Mouse (Mus musculus) kidney, embryonic 14.5 days (tissue): ENCODE measurements around the gene Sez6l. TPM values are rescaled to one million over a fixed set of nuclear protein-coding genes. Genes with fewer than 3 reads are reported as not detected.

Source experiments
- ATAC-seq: fragments of 200-750 bp; cut with Nextera tagmentation; 2 replicates; pipeline ENCODE4 v1.8.0; 2017; ENCODE audit warnings: moderate number of reproducible peaks, mild to moderate bottlenecking, moderate TSS enrichment, moderate library complexity; ENCODE audit not compliant: low FRiP score, low TSS enrichment
- H3K27ac ChIP-seq: fragments of 300-500 bp; sonication (generic); 2 replicates; pipeline ENCODE4 v1.5.1; 2014; ENCODE audit warnings: low read depth, mild to moderate bottlenecking, low read length, moderate library complexity, mixed read lengths
- H3K27me3 ChIP-seq: fragments of 300-500 bp; sonication (generic); 2 replicates; pipeline ENCODE4 v1.6.1; 2014; ENCODE audit warnings: mild to moderate bottlenecking, low read length; ENCODE audit not compliant: control insufficient read depth, insufficient read depth
- H3K36me3 ChIP-seq: fragments of 300-500 bp; sonication (generic); 2 replicates; pipeline ENCODE4 v1.6.1; 2014; ENCODE audit warnings: low read length, mixed read lengths; ENCODE audit not compliant: control insufficient read depth, insufficient read depth
- H3K4me1 ChIP-seq: fragments of 300-500 bp; sonication (generic); 2 replicates; pipeline ENCODE4 v1.6.1; 2014; ENCODE audit warnings: low read length, mixed read lengths; ENCODE audit not compliant: control insufficient read depth, insufficient read depth
- H3K4me2 ChIP-seq: fragments of 300-500 bp; sonication (generic); replicated peaks from 2 replicates; pipeline ENCODE4 v1.6.1; 2014; ENCODE audit warnings: low read depth, mild to moderate bottlenecking, low read length
- H3K4me3 ChIP-seq: fragments of 300-500 bp; sonication (generic); 2 replicates; pipeline ENCODE4 v1.5.1; 2014; ENCODE audit warnings: mild to moderate bottlenecking, low read length
- H3K9ac ChIP-seq: fragments of 300-500 bp; sonication (generic); 2 replicates; pipeline ENCODE4 v1.6.1; 2014; ENCODE audit warnings: low read depth, mild to moderate bottlenecking, low read length, moderate library complexity
- H3K9me3 ChIP-seq: fragments of 300-500 bp; sonication (generic); 2 replicates; pipeline ENCODE4 v1.6.1; 2016; ENCODE audit warnings: low read length; ENCODE audit not compliant: control insufficient read depth
- WGBS: fragments of 180-500 bp; shearing (Covaris S2); extraction: QIAGEN DNeasy Blood & Tissue Kit; methylation state at CpG from one replicate; pipeline ENCODE4 v1.1.7; 2014; 5-methylcytosine and 5-hydroxymethylcytosine counted together
- polyA plus RNA-seq: library from polyadenylated mRNA; unstranded; fragments of >200 nt; fragmentation: Nextera tagmentation; extraction: Ambion mirVana; gene quantifications from 2 replicates; pipeline ENCODE4 v1.2.1, GENCODE M21; 2014

The Sez6l gene
- polyA plus RNA-seq, 1 experiment from 2014 or later: 0.26 TPM

DNA sequence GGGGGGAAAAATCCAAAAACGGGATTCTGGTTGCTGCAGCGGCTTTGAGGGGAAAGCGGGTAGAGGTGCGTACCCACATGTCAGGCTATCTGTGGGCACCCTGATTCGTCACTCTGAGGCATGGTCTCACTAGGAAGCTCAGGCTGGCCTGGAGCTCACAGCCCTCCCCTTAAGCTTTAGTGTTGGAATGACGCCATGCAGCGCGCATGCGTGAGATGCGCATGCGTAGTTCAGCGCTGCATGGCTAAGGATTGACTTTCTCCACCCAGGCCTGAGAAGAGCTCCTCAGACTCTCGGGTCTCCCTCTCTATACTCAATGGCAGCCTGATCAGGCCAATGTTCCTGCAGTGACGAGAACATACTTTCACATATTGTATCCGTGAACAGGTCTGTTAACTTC is 24.2 kb downstream of the Sez6l start:
- no peak overlapping the region for H3K4me3 ChIP-seq
- no peak overlapping the region for H3K9ac ChIP-seq
- H3K36me3 ChIP-seq: no peaks in the 10 kb centered on the region
- H3K9me3 ChIP-seq: no peaks in the 10 kb centered on the region
- H3K27ac ChIP-seq: no peak overlapping the region
- 88% methylated on average over 15 of the region's 15 CpGs for WGBS
- no peak overlapping the region for H3K4me2 ChIP-seq
- H3K27me3 ChIP-seq: no peaks in the 10 kb centered on the region
- ATAC-seq: no peak
- 0 out of 2 replicates have a peak, but pooled peaks cover 4% of the 10 kb centered on the region for H3K4me1 ChIP-seq

DNA sequence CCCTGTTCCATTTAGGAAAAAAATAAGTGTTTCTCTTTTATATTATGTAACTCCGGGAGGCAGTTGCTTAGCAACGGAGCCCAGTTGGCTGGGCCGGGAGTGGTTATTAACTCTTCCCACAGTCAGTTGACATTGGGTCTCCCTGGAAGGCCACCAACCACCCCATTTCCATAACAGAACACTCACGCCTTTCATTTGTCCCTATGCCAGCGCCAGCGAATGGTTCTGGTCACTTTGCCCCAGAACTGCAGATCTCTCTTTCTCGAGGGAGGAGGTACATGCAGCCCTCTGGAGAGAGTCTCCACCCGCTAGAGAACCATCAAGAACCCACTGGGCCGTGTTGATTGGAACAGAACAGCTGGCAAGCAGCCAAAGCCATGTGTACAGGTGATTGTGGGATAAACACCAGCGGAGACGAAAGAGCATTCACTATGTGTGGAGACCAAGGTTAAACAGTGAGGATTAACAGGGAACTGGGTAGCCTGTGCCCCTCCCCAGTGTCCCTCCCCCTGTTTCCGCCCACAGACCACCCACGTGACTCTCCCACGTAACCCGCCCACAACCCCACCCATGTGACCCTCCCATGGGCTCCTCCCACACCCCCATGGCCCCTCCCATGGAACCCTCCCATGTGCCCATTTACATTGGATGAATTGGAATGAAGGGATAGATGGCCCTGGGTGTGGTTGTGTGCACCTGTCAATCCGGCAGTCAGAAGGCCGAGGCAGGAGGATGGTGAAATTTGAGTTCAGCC is 24.8 kb downstream of the Sez6l start:
- no peaks in the 10 kb centered on the region for H3K9me3 ChIP-seq
- H3K27ac ChIP-seq: no peak overlapping the region
- H3K4me2 ChIP-seq: no peak overlapping the region
- 0 out of 2 replicates have a peak, but pooled peaks cover 4% of the 10 kb centered on the region for H3K4me1 ChIP-seq
- no peak overlapping the region for H3K9ac ChIP-seq
- no peak overlapping the region for H3K4me3 ChIP-seq
- ATAC-seq: no peak
- 52% methylated on average over 17 of the region's 17 CpGs for WGBS
- no peaks in the 10 kb centered on the region for H3K27me3 ChIP-seq
- no peaks in the 10 kb centered on the region for H3K36me3 ChIP-seq

DNA sequence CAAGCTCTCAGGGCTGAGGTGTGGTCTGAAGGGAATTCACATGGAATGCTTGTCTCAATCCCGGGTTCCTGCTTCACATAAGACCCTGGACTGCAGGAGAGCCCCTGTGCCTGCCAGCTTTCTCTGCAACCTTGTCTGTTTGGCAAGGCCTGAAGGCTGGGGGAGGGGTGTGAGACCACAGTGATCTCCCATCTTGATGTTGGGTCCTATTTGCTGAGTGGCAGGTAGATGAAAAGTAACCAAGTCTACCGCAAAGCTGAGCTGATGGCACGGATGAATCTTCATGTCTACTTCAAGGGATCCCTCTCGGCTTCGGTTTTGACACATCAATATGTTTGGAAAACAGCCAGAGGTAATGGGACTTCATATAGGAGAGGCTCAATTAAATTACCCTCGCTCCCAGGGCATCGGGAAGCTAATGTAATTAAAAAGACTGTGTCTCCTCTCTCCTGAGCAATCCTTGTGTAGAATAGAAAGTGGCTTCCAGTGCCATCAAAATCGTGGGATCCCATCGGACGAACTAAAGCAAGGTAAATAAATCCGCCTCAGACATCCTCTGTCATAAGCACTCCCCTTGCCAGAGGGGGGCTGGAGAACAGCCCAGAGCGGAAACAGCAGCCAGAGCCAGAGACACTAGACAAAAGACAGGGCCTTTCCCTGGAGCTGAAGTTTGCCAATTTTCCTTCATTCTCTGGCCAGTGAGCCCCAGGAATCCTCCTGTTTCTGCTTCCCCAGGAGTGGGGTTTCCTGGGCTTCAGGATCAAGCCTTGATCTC is 28.0 kb downstream of the Sez6l start:
- ATAC-seq: no peak
- H3K27ac ChIP-seq: no peak overlapping the region

DNA sequence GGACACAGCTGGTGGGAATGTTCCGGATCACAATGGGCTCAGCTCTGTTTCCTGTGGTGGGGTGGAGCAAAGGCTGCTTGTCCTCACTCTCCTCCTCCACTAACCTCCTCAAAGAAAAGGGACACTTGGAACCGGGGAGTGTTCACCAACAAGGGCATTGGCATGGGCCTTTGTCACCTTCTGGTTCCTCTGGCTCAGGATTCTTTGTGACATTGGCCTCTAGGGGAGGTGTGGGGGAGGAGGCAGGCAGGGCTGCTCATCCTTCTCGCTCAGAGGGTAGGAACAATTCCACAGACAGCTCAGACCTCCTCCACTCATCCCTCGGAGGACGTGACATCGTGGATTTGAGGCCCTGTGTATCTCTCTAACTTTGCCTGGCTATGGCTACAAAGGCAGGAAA is 30.2 kb downstream of the Sez6l start:
- no peaks in the 10 kb centered on the region for H3K36me3 ChIP-seq
- H3K27me3 ChIP-seq: no peaks in the 10 kb centered on the region
- no peak overlapping the region for H3K9ac ChIP-seq
- H3K4me2 ChIP-seq: no peak overlapping the region
- no peaks in the 10 kb centered on the region for H3K9me3 ChIP-seq
- WGBS: 36% methylated on average over 6 of the region's 6 CpGs
- no peak overlapping the region for H3K27ac ChIP-seq
- no peak overlapping the region for H3K4me3 ChIP-seq
- peaks cover 10% of the 10 kb centered on the region; the same call in 1 of the 2 replicates for H3K4me1 ChIP-seq
- no peak for ATAC-seq

More for the DNA sequence above, 28.0 kb downstream of the Sez6l start:
- Histone ChIP-seq H3K9me3 (no peaks in the 10 kb centered on the region), H3K36me3 (no peaks in the 10 kb centered on the region), H3K4me2 (no peak overlapping the region), H3K4me1 (peaks cover 13% of the 10 kb centered on the region; the same call in 1 of the 2 replicates), H3K9ac (no peak overlapping the region), H3K4me3 (no peak overlapping the region), H3K27me3 (no peaks in the 10 kb centered on the region)
- WGBS: 78% methylated on average over 12 of the region's 12 CpGs

DNA sequence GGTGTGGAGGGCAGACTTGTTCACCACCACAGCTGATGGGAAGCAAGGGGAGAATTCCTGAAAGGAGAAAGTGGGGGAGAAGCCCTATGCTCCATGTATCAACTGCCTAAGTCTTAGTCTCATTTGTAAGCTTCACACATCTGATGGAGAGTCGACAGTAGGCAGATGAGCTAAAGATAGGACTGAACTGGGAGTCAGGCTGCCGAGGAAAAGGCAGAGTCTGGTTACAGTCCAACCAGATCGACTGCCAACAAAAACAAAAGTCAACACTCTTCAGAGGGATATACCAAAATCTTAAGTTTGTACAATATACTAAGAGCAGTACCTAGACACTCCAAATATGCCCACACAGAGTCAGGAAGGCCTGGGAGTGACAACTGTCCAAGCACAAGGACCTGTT is 38.7 kb downstream of the Sez6l start:
- Histone ChIP-seq H3K36me3 (no peaks in the 10 kb centered on the region), H3K4me2 (no peak overlapping the region), H3K9me3 (no peaks in the 10 kb centered on the region), H3K4me1 (no peaks in the 10 kb centered on the region), H3K27me3 (no peaks in the 10 kb centered on the region), H3K4me3 (no peak overlapping the region), H3K9ac (no peak overlapping the region), H3K27ac (no peak overlapping the region)
- no peak for ATAC-seq
- WGBS: 45% methylated on average over 3 of the region's 3 CpGs

DNA sequence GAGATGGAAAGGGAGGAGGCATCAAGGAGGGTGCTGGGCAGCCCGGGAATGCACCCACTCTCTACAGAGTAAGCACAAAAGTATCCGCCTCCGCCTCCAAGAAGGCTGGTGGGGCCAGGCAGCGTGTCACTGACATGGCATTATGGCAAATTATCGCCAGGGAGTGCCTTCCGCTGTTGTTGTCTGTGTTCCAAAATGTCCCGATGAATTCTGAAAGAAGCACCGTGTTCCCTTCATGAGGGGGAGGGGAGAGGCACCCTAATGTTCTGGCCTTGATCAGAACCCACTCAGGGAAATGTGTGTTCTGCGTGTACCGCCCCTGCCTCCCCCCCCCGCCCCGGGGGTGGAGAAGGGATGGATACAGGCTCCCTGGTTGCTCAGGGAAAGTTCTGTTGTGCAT is 41.1 kb downstream of the Sez6l start:
- 78% methylated on average over 12 of the region's 12 CpGs for WGBS
- Histone ChIP-seq H3K27me3 (no peaks in the 10 kb centered on the region), H3K4me1 (no peaks in the 10 kb centered on the region), H3K4me2 (no peak overlapping the region), H3K9ac (no peak overlapping the region), H3K4me3 (no peak overlapping the region), H3K36me3 (no peaks in the 10 kb centered on the region), H3K27ac (no peak overlapping the region), H3K9me3 (peaks cover 6% of the 10 kb centered on the region)
- no peak for ATAC-seq

DNA sequence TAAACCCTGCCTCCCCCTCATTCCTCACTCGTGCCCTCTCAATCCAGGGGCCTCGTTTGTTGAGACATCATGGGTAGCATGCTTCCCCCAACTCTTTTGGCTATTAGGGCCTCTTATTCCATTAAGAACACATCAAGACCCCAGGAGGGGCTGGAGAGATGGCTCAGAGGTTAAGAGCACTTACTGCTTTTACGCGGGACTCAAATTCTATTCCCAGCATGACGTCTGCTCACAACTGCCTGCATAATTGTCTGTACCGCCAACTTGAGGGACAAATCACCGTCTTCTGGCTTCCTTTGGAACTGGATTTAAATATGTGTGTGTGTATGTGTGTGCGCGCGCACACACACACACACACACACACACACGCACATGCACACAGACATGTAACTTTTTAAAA is 42.8 kb downstream of the Sez6l start:
- Histone ChIP-seq H3K4me3 (no peak overlapping the region), H3K9me3 (peaks cover 6% of the 10 kb centered on the region), H3K27ac (no peak overlapping the region), H3K4me2 (no peak overlapping the region), H3K36me3 (no peaks in the 10 kb centered on the region), H3K9ac (no peak overlapping the region), H3K27me3 (no peaks in the 10 kb centered on the region), H3K4me1 (no peaks in the 10 kb centered on the region)
- no peak for ATAC-seq
- 45% methylated on average over 11 of the region's 11 CpGs for WGBS

DNA sequence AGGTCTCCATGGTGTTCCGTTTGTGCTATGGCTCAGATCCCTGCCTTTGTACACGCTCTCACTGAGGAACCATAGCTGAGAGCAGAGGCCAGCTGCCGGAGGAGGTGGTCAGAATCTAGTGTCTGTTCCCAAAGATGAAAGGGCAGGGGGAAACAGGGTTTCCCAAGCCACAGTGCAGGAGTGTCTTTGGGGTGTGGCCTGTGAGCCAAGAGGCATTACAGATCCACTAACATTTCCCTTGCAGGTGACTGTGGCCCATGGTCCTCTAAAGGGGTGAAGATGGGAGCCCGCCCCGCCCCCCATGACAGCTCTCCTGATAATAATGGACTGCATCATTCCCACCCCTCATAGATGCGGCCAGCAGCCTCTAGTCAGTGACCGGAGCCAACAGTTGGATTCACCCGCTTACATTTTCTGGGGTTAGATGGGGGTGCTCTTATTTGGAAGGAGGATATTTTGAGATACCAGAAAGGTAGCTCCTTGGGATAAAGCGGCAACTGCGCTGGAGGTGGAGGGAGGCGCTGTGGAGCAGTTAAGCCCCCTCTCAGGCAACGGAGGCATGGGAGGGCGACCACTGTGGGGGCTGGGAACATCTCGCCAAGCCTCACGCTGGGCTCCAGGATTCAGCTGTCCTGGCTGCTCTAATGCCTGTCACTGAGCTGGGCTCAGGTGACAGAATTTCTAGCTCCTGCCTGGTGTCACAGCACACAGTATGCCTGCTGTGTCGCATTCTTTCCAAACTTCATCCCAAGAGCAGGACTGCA is 43.5 kb downstream of the Sez6l start:
- no peak overlapping the region for H3K4me2 ChIP-seq
- 51% methylated on average over 16 of the region's 16 CpGs for WGBS
- no peak overlapping the region for H3K27ac ChIP-seq
- ATAC-seq: no peak
- H3K4me3 ChIP-seq: no peak overlapping the region
- H3K4me1 ChIP-seq: no peaks in the 10 kb centered on the region
- H3K36me3 ChIP-seq: no peaks in the 10 kb centered on the region
- H3K9me3 ChIP-seq: peaks cover 6% of the 10 kb centered on the region
- H3K27me3 ChIP-seq: no peaks in the 10 kb centered on the region
- H3K9ac ChIP-seq: no peak overlapping the region
